Mouse (Mus musculus) heart, adult 8-10 months (tissue): ENCODE measurements at regions not wholly inside any gene's neighbourhood (a gene's known extent, or its start where the extent isn't known, plus 50 kb on each side); places are given as distances from the start of the nearest gene placed in this dataset.

Experiments
- DNase-seq: peaks from one replicate; pipeline ENCODE4 v3.0.0; 2022; ENCODE audit warnings: low spot score

GRCm38 (mm10) chr11:111568876-111569275, 502.9 kb downstream of the Kcnj2 start:
- no peak for DNase-seq

- DNase-seq, result no peak
These were observed 511.9 kb downstream of the Kcnj2 start for GRCm38 (mm10) chr11:111577883-111578282.

GRCm38 (mm10) chr11:111582980-111583379, 517.0 kb downstream of the Kcnj2 start:
- no peak for DNase-seq

GRCm38 (mm10) chr11:111583606-111584005, 517.6 kb downstream of the Kcnj2 start:
- DNase-seq, result no peak

- no peak for DNase-seq
These were observed 533.5 kb downstream of the Kcnj2 start for GRCm38 (mm10) chr11:111599456-111599855.

GRCm38 (mm10) chr11:111605146-111605545, 539.2 kb downstream of the Kcnj2 start:
- DNase-seq, result no peak

- no peak for DNase-seq
These were observed 544.6 kb downstream of the Kcnj2 start for GRCm38 (mm10) chr11:111610522-111611015.

- no peak for DNase-seq
These were observed 577.6 kb downstream of the Kcnj2 start for GRCm38 (mm10) chr11:111643603-111644002.

GRCm38 (mm10) chr11:111652882-111653281, 586.9 kb downstream of the Kcnj2 start:
- DNase-seq, result no peak

- DNase-seq, result no peak
These were observed 591.8 kb downstream of the Kcnj2 start for GRCm38 (mm10) chr11:111657778-111658177.

GRCm38 (mm10) chr11:111658362-111659309, 592.7 kb downstream of the Kcnj2 start:
- DNase-seq, result no peak

GRCm38 (mm10) chr11:111663269-111663668, 597.3 kb downstream of the Kcnj2 start:
- no peak for DNase-seq

GRCm38 (mm10) chr11:111666336-111666735, 600.4 kb downstream of the Kcnj2 start:
- no peak for DNase-seq

- DNase-seq, result peak; percentile 36
These were observed 605.9 kb downstream of the Kcnj2 start for GRCm38 (mm10) chr11:111671865-111672264.

- DNase-seq, result no peak
These were observed 609.7 kb downstream of the Kcnj2 start for GRCm38 (mm10) chr11:111675673-111676072.

GRCm38 (mm10) chr11:111682341-111682740, 616.4 kb downstream of the Kcnj2 start:
- peak; percentile 35 for DNase-seq

- DNase-seq, result no peak
These were observed 617.9 kb downstream of the Kcnj2 start for GRCm38 (mm10) chr11:111683909-111684308.

- no peak for DNase-seq
These were observed 621.8 kb downstream of the Kcnj2 start for GRCm38 (mm10) chr11:111687769-111688168.

- DNase-seq, result no peak
These were observed 622.4 kb downstream of the Kcnj2 start for GRCm38 (mm10) chr11:111688186-111688860.

GRCm38 (mm10) chr11:111689899-111690298, 623.9 kb downstream of the Kcnj2 start:
- no peak for DNase-seq

- DNase-seq, result no peak
These were observed 625.5 kb downstream of the Kcnj2 start for GRCm38 (mm10) chr11:111691512-111691911.

- no peak for DNase-seq
These were observed 630.7 kb downstream of the Kcnj2 start for GRCm38 (mm10) chr11:111696668-111697067.

- DNase-seq, result no peak
These were observed 633.9 kb downstream of the Kcnj2 start for GRCm38 (mm10) chr11:111699862-111700261.
